Mouse (Mus musculus): ENCODE data around the gene Myo16.

DNA sequence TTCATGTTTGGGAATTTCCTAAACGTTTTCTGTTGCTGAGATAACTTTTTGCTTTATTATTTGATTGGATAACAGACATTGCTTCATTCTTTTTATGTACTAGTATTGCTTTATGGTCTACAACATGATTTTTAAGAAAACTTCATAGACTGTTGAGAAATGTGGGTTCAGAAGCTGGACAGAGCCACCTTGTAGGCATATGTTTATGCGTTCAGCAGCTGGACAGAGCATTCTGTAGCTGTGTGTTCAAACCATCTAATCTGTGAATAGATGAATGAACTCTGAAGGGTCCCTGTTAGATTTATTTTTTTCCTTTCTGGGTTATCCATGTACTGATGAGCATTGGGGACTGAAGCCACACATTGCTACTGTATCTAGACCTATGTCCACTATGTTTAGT, 102.0 kb downstream of the Myo16 start:
- TF ChIP-seq GATA1 (IDR thresholded peaks at IDR 0.05; ENCODE audit: low read length) (no peak), TAL1 (IDR thresholded peaks at IDR 0.05; ENCODE audit: low read length) (no peak)

All from erythroblast, embryonic 14.5 days (primary cell).